Mouse (Mus musculus) regulatory T cell (primary cell): ENCODE measurements around the gene Nr1h4.

Experiments used
- in situ Hi-C: fragments of 300-600 bp; cut with MboI, MseI; formaldehyde crosslinking; loops from one replicate; pipeline ENCODE4 v1.15.1; 2025; ENCODE audit warnings: high pct_unique_total_duplicates

The Nr1h4 gene

GRCm38 (mm10) chr10:89434509-89435210, 98.7 kb downstream of the Nr1h4 start:
- in situ Hi-C loops = no loop called here

GRCm38 (mm10) chr10:89432743-89433142, 100.6 kb downstream of the Nr1h4 start:
- in situ Hi-C loops = no loop called here

- in situ Hi-C loops = no loop called here
Observed at GRCm38 (mm10) chr10:89430751-89431150, 102.6 kb downstream of the Nr1h4 start.

GRCm38 (mm10) chr10:89424800-89425393, 108.5 kb downstream of the Nr1h4 start:
- in situ Hi-C loops = no loop called here

- in situ Hi-C loops = no loop called here
Observed at GRCm38 (mm10) chr10:89424217-89424616, 109.2 kb downstream of the Nr1h4 start.

GRCm38 (mm10) chr10:89423164-89423778, 110.1 kb downstream of the Nr1h4 start:
- in situ Hi-C loops = no loop called here

- in situ Hi-C loops = no loop called here
Observed at GRCm38 (mm10) chr10:89422504-89423158, 110.8 kb downstream of the Nr1h4 start.

- in situ Hi-C loops = no loop called here
Observed at GRCm38 (mm10) chr10:89417966-89418365, 115.4 kb downstream of the Nr1h4 start.

- in situ Hi-C loops = no loop called here
Observed at GRCm38 (mm10) chr10:89415478-89415877, 117.9 kb downstream of the Nr1h4 start.

- in situ Hi-C loops = no loop called here
Observed at GRCm38 (mm10) chr10:89407551-89407950, 125.8 kb downstream of the Nr1h4 start.

GRCm38 (mm10) chr10:89406733-89407484, 126.5 kb downstream of the Nr1h4 start:
- in situ Hi-C loops = no loop called here

GRCm38 (mm10) chr10:89404936-89405335, 128.4 kb downstream of the Nr1h4 start:
- in situ Hi-C loops = no loop called here
